Mouse (Mus musculus): Measurements from ENCODE around the gene Med1. TPM values are rescaled to one million over a fixed set of nuclear protein-coding genes. Genes with fewer than 3 reads are reported as not detected.
A peak's percentile ranks its signal among the peaks of the same experiment; 100 is the strongest.

Gene Med1
- polyA plus RNA-seq, 1 experiment = 8.8 TPM

- peak overlapping the region; percentile 93 for H3K4me3 ChIP-seq (ENCODE audit: extremely low read depth, insufficient read depth, insufficient read length)
- no peaks in the 10 kb centered on the region for H3K27me3 ChIP-seq (ENCODE audit: control insufficient read depth, insufficient read depth, low read length)
- H3K36me3 ChIP-seq (ENCODE audit: control insufficient read depth, insufficient read depth, low read length) = peaks cover 2% of the 10 kb centered on the region; the same call in 1 of the 2 replicates
- peak overlapping the region; percentile 90 for H3K27ac ChIP-seq (ENCODE audit: insufficient read depth, low read length)
- TF ChIP-seq CTCF (IDR thresholded peaks at IDR 0.05; ENCODE audit: extremely low read depth, insufficient read depth, insufficient read length, insufficient replicate concordance) (no peak), POLR2A (IDR thresholded peaks at IDR 0.05; ENCODE audit: low read depth, low read length) (peak; percentile 46; the same call in 1 of the 2 replicates)
- under 1% methylated on average over 57 of the region's 57 CpGs for WGBS
- H3K4me1 ChIP-seq (ENCODE audit: control insufficient read depth, insufficient read depth, insufficient read length) = peaks cover 2% of the 10 kb centered on the region; the same call in 1 of the 2 replicates
- peak; percentile 74 to 91 for DNase-seq (ENCODE audit: low read depth in 1 of 2, low spot score in 2 of 2)
Measured at GRCm38 (mm10) chr11:98149304-98149750, 43.8 kb downstream of the Med1 start.

- Histone ChIP-seq H3K36me3 (ENCODE audit: control insufficient read depth, insufficient read depth, low read length) (peaks cover 2% of the 10 kb centered on the region; the same call in 1 of the 2 replicates), H3K4me1 (ENCODE audit: control insufficient read depth, insufficient read depth, insufficient read length) (peaks cover 2% of the 10 kb centered on the region; the same call in 1 of the 2 replicates), H3K4me3 (ENCODE audit: extremely low read depth, insufficient read depth, insufficient read length) (peak overlapping the region; percentile 93), H3K27ac (ENCODE audit: insufficient read depth, low read length) (peak overlapping the region; percentile 90), H3K27me3 (ENCODE audit: control insufficient read depth, insufficient read depth, low read length) (no peaks in the 10 kb centered on the region)
- 1% methylated on average over 45 of the region's 45 CpGs for WGBS
- DNase-seq (ENCODE audit: low read depth in 1 of 2, low spot score in 2 of 2) = peak in 1 of 2 experiments; percentile 23
- no peak for TF ChIP-seq CTCF (IDR thresholded peaks at IDR 0.05; ENCODE audit: extremely low read depth, insufficient read depth, insufficient read length, insufficient replicate concordance)
- no peak for TF ChIP-seq POLR2A (IDR thresholded peaks at IDR 0.05; ENCODE audit: low read depth, low read length)
Measured at GRCm38 (mm10) chr11:98148551-98149301, 44.4 kb downstream of the Med1 start.

- DNase-seq (ENCODE audit: low read depth in 1 of 2, low spot score in 2 of 2) = no peak
- Histone ChIP-seq H3K27ac (ENCODE audit: insufficient read depth, low read length) (no peak overlapping the region), H3K36me3 (ENCODE audit: control insufficient read depth, insufficient read depth, low read length) (no peaks in the 10 kb centered on the region), H3K27me3 (ENCODE audit: control insufficient read depth, insufficient read depth, low read length) (no peaks in the 10 kb centered on the region), H3K4me3 (ENCODE audit: extremely low read depth, insufficient read depth, insufficient read length) (no peak overlapping the region), H3K4me1 (ENCODE audit: control insufficient read depth, insufficient read depth, insufficient read length) (peaks cover 2% of the 10 kb centered on the region; the same call in 1 of the 2 replicates)
- TF ChIP-seq CTCF (IDR thresholded peaks at IDR 0.05; ENCODE audit: extremely low read depth, insufficient read depth, insufficient read length, insufficient replicate concordance) = no peak
- no peak for TF ChIP-seq POLR2A (IDR thresholded peaks at IDR 0.05; ENCODE audit: low read depth, low read length)
- WGBS = 91% methylated on average over 7 of the region's 7 CpGs
Measured at GRCm38 (mm10) chr11:98145856-98146255, 47.2 kb downstream of the Med1 start.

GRCm38 (mm10) chr11:98142545-98142944, 50.5 kb downstream of the Med1 start:
- Histone ChIP-seq H3K27ac (ENCODE audit: insufficient read depth, low read length) (no peak overlapping the region), H3K4me1 (ENCODE audit: control insufficient read depth, insufficient read depth, insufficient read length) (no peaks in the 10 kb centered on the region), H3K4me3 (ENCODE audit: extremely low read depth, insufficient read depth, insufficient read length) (no peak overlapping the region), H3K36me3 (ENCODE audit: control insufficient read depth, insufficient read depth, low read length) (no peaks in the 10 kb centered on the region), H3K27me3 (ENCODE audit: control insufficient read depth, insufficient read depth, low read length) (no peaks in the 10 kb centered on the region)
- TF ChIP-seq CTCF (IDR thresholded peaks at IDR 0.05; ENCODE audit: extremely low read depth, insufficient read depth, insufficient read length, insufficient replicate concordance) = no peak
- no peak for TF ChIP-seq POLR2A (IDR thresholded peaks at IDR 0.05; ENCODE audit: low read depth, low read length)
- WGBS = 75% methylated on average over 2 of the region's 2 CpGs
- no peak for DNase-seq (ENCODE audit: low read depth in 1 of 2, low spot score in 2 of 2)

- no peaks in the 10 kb centered on the region for H3K27me3 ChIP-seq (ENCODE audit: control insufficient read depth, insufficient read depth, low read length)
- TF ChIP-seq CTCF (IDR thresholded peaks at IDR 0.05; ENCODE audit: extremely low read depth, insufficient read depth, insufficient read length, insufficient replicate concordance) = no peak
- TF ChIP-seq POLR2A (IDR thresholded peaks at IDR 0.05; ENCODE audit: low read depth, low read length) = no peak
- H3K27ac ChIP-seq (ENCODE audit: insufficient read depth, low read length) = no peak overlapping the region
- WGBS = 89% methylated on average over 7 of the region's 7 CpGs
- H3K4me1 ChIP-seq (ENCODE audit: control insufficient read depth, insufficient read depth, insufficient read length) = no peaks in the 10 kb centered on the region
- H3K4me3 ChIP-seq (ENCODE audit: extremely low read depth, insufficient read depth, insufficient read length) = no peak overlapping the region
- H3K36me3 ChIP-seq (ENCODE audit: control insufficient read depth, insufficient read depth, low read length) = no peaks in the 10 kb centered on the region
- no peak for DNase-seq (ENCODE audit: low read depth in 1 of 2, low spot score in 2 of 2)
Measured at GRCm38 (mm10) chr11:98138894-98139293, 54.2 kb downstream of the Med1 start.

- DNase-seq (ENCODE audit: low read depth in 1 of 2, low spot score in 2 of 2) = no peak
- WGBS = 95% methylated on average over 11 of the region's 11 CpGs
- no peak overlapping the region for H3K4me3 ChIP-seq (ENCODE audit: extremely low read depth, insufficient read depth, insufficient read length)
- no peak for TF ChIP-seq POLR2A (IDR thresholded peaks at IDR 0.05; ENCODE audit: low read depth, low read length)
- no peak for TF ChIP-seq CTCF (IDR thresholded peaks at IDR 0.05; ENCODE audit: extremely low read depth, insufficient read depth, insufficient read length, insufficient replicate concordance)
- H3K27me3 ChIP-seq (ENCODE audit: control insufficient read depth, insufficient read depth, low read length) = no peaks in the 10 kb centered on the region
- no peaks in the 10 kb centered on the region for H3K36me3 ChIP-seq (ENCODE audit: control insufficient read depth, insufficient read depth, low read length)
- H3K27ac ChIP-seq (ENCODE audit: insufficient read depth, low read length) = no peak overlapping the region
- H3K4me1 ChIP-seq (ENCODE audit: control insufficient read depth, insufficient read depth, insufficient read length) = no peaks in the 10 kb centered on the region
Measured at GRCm38 (mm10) chr11:98137836-98138235, 55.3 kb downstream of the Med1 start.

GRCm38 (mm10) chr11:98134951-98135350, 58.1 kb downstream of the Med1 start:
- Histone ChIP-seq H3K4me1 (ENCODE audit: control insufficient read depth, insufficient read depth, insufficient read length) (no peaks in the 10 kb centered on the region), H3K27me3 (ENCODE audit: control insufficient read depth, insufficient read depth, low read length) (no peaks in the 10 kb centered on the region), H3K4me3 (ENCODE audit: extremely low read depth, insufficient read depth, insufficient read length) (no peak overlapping the region), H3K36me3 (ENCODE audit: control insufficient read depth, insufficient read depth, low read length) (no peaks in the 10 kb centered on the region; the same call in 1 of the 2 replicates), H3K27ac (ENCODE audit: insufficient read depth, low read length) (no peak overlapping the region)
- no peak for DNase-seq (ENCODE audit: low read depth in 1 of 2, low spot score in 2 of 2)
- no peak for TF ChIP-seq CTCF (IDR thresholded peaks at IDR 0.05; ENCODE audit: extremely low read depth, insufficient read depth, insufficient read length, insufficient replicate concordance)
- no peak for TF ChIP-seq POLR2A (IDR thresholded peaks at IDR 0.05; ENCODE audit: low read depth, low read length)
- WGBS = 79% methylated on average over 4 of the region's 4 CpGs

Data from spleen, adult 2 months (tissue).